Mouse (Mus musculus): ENCODE results near the gene Hist1h2bk.
A peak's percentile ranks its signal among the peaks of the same experiment; 100 is the strongest.

Gene Hist1h2bk

GRCm38 (mm10) chr13:22015479-22016450 lies 19.9 kb upstream of the Hist1h2bk start:
- peak; percentile 75 for DNase-seq

DNA sequence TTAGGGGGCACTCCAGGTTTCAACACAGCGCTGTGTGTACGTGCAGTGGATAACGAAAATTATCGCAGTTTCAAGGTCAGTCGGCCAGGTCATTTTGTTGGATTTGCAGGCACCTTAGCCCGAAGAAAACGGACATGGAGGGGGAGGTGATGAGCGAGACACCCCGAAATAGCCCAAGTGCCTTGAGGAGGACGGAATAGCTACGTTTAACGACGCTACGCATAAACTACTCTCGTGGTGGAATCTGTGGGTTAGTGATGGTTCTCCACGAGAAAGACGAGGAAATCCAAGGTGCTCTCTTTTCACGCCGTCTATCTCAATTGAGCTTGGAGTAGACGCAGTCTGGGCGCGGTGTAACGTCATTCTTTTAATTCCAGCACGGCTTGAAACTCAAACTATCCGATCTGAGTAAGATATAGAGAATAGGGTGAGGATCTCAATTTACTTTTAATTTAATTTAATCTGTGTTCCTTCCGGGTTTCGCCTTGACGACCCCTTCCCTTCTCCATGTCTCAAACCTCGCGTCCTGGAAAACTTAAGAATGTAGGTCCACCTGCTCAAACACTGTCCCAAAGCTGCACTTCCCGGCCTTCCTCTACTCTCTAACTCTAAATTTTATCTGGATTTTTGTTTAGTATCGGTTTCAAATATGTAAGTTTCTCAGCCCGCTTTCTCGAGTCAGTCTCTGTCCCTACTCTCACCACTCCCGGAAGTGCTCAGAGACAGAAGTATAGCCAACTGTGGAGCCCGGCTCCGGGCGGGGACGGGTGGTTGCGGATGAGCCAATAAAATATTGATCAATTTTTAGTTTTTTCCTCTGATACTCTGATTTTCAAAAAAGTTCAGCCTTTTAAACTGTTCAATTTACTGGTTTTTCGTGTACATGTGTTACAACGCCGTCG lies 15.5 kb upstream of the Hist1h2bk start:
- no peak for DNase-seq

DNA sequence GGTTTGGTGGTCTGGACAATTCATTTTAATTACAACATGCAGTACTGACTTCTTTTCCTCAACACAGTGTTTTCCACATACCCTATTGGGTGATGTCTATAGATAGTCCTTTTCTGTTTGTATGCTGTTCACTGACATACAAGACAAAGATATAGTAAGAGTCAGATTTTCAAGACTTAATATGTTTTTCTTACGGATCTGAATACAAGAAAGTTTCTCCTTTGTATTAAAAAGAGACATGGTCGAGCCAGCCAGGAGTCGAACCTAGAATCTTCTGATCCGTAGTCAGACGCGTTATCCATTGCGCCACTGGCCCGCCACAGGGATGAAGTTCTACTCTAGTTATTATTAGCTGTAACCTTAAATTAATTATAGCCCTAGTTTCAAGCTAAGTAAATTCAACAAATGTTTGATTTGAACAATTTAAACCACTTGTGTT lies 14.8 kb upstream of the Hist1h2bk start:
- DNase-seq: peak; percentile 76

- DNase-seq: no peak
These were observed 14.1 kb upstream of the Hist1h2bk start for GRCm38 (mm10) chr13:22021581-22021980.

- DNase-seq: peak; percentile 82
These were observed 13.4 kb upstream of the Hist1h2bk start for GRCm38 (mm10) chr13:22022241-22022640.

- peak; percentile 91 for DNase-seq
These were observed 9.3 kb upstream of the Hist1h2bk start for GRCm38 (mm10) chr13:22026058-22027031.

GRCm38 (mm10) chr13:22028673-22029460 lies 6.8 kb upstream of the Hist1h2bk start:
- peak; percentile 96 for DNase-seq

- no peak for DNase-seq
These were observed 5.7 kb upstream of the Hist1h2bk start for GRCm38 (mm10) chr13:22029928-22030327.

GRCm38 (mm10) chr13:22030493-22030892 lies 5.2 kb upstream of the Hist1h2bk start:
- no peak for DNase-seq

GRCm38 (mm10) chr13:22033741-22034442 lies 1.8 kb upstream of the Hist1h2bk start:
- no peak for DNase-seq

DNA sequence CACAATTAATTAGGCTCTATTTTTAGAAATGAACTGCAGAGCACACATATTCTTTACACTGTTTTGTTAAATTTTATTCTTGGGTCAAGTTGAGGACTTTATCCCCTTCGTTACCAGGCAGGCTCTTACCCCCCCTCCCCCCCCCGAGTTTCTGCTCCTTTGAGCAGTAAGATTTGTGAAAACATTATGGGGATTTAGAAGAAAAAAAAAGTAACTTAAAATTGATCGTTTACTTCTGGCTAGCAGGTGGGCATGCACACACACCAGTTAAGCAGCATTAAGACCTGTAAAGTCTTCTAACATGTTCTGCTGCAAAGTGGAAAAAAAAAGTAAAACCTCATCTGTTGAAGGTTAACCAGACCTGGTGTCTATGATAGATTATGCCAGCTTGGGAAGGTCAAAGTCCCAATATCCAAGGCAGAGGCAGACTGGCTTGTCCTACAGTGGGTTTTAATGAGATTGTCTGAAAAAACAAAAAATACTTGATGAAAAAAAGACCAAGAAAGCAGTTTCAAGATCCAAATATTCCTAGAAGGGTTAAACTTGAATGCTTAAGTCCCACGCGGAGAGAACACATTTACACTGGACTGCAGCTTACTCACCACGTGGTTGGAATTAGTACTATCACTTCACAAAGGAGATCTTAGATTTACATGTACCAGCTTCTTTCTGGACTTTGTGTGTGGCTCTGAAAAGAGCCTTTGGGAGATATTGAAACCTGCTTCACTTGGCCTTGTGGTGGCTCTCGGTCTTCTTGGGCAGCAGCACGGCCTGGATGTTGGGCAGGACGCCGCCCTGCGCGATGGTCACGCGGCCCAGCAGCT lies 1.0 kb upstream of the Hist1h2bk start:
- no peak for DNase-seq

DNA sequence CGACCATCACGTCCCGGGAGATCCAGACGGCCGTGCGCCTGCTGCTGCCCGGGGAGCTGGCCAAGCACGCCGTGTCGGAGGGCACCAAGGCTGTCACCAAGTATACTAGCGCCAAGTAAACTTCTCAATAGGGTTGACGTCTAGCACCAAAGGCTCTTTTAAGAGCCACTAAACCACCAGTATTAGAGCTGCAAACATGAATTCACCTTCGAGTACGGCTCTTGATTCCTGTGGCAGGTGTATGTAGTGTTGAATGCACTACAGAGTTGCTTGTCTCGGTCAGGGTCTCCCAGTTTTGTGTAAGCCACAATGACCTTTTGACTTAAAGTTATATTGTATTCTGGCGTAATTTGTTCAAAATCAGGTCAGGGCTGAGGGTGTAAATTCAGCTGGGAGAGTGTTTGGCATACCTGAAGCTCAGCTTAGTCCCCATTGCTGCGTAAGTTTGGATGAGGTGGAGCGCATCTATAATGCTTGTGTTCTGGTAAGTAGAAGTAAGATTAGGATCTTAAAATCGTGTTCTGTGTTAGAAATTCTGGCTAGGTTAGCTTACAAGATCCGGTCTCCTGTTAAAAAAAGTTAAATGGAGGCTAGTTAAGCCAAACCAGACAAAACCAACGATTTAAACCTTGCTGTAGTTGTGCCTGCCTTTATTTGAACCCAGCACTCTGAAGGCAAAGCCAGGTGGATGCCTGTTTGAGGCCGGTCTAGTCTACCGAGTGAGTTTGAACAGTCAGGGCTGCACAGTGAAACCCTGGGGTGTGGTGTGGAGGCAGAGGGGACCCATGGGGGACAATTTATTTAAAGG lies 683 bp downstream of the Hist1h2bk start:
- no peak for DNase-seq

DNA sequence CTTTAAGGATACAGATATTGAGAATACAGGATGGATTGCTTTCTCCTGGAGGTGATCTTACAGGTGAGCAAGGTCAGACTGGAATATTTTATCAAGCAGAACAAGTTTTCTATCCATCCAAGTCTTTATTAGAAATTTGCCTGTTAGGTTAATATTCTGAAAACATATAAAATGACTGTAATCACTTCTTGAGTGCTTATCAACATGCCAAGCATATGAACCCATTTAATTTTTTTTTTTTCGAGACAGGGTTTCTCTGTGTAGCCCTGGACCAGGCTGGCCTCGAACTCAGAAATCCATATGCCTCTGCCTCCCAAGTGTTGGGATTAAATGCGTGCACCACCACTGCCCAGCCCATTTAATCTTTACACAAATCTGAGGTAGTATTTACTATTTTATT lies 1.3 kb downstream of the Hist1h2bk start:
- no peak for DNase-seq

- DNase-seq: no peak
These were observed 1.7 kb downstream of the Hist1h2bk start for GRCm38 (mm10) chr13:22037415-22037814.

DNA sequence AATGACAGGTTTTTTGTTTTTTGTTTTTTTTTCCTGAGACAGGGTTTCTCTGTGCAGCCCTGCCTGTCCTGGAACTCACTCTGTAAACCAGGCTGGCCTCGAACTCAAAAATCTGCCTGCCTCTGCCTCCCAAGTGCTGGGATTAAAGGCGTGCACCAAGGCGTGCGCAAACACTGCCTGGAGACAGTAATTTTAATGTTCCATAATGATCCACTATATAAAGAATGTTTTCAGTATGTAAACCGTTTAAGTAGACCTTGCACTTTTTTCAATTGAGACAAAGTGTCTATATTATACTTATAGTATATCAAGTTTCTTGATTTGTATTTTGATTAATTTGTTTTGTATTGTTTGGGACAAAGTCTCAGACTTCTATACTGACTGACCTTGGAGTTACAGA lies 3.7 kb downstream of the Hist1h2bk start:
- no peak for DNase-seq

- no peak for DNase-seq
These were observed 4.3 kb downstream of the Hist1h2bk start for GRCm38 (mm10) chr13:22039951-22040463.

- no peak for DNase-seq
These were observed 4.9 kb downstream of the Hist1h2bk start for GRCm38 (mm10) chr13:22040464-22041141.

DNA sequence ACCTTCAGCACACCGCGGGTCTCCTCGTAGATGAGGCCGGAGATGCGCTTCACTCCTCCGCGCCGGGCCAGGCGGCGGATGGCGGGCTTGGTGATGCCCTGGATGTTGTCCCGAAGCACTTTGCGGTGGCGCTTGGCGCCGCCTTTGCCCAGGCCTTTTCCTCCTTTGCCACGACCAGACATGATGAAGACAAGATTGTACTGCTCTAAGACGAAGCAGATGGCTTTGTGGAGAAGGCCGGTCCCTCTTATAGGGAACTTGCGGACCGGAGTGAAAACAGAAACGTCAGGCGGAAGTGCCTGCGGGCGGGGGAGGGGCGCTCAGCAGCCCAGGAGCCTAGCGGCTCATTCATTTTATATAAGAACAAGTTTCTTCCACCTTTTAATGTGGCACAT lies 5.5 kb downstream of the Hist1h2bk start, which contains the start of gene Hist1h4i:
Hist1h4i (minus strand) TSS at position 221 of the 395 bp plus-strand sequence.
- DNase-seq: peak; percentile 97
